Mouse (Mus musculus): ENCODE data around the gene Upk3bl. TPM values are rescaled to one million over a fixed set of nuclear protein-coding genes. Genes with fewer than 3 reads are reported as not detected.

The Upk3bl gene
- polyA plus RNA-seq, 1 experiment: not detected

- peaks cover 20% of the 10 kb centered on the region for H3K36me3 ChIP-seq (ENCODE audit: control insufficient read depth)
- no peak overlapping the region for H3K4me3 ChIP-seq (replicated peaks)
- H3K4me1 ChIP-seq (ENCODE audit: control insufficient read depth): no peaks in the 10 kb centered on the region
- TF ChIP-seq TAL1 (IDR thresholded peaks at IDR 0.05; ENCODE audit: low read length): no peak
- no peak for TF ChIP-seq GATA1 (IDR thresholded peaks at IDR 0.05; ENCODE audit: low read length)
- no peaks in the 10 kb centered on the region for H3K27me3 ChIP-seq (ENCODE audit: control insufficient read depth)
- no peaks in the 10 kb centered on the region for H3K9me3 ChIP-seq (ENCODE audit: control insufficient read depth, low read length)
Measured at GRCm38 (mm10) chr5:136025712-136026111, 28.6 kb upstream of the Upk3bl start.

- Histone ChIP-seq H3K27me3 (ENCODE audit: control insufficient read depth) (no peaks in the 10 kb centered on the region), H3K9me3 (ENCODE audit: control insufficient read depth, low read length) (no peaks in the 10 kb centered on the region), H3K4me1 (ENCODE audit: control insufficient read depth) (no peaks in the 10 kb centered on the region), H3K4me3 (replicated peaks) (no peak overlapping the region), H3K36me3 (ENCODE audit: control insufficient read depth) (peaks cover 28% of the 10 kb centered on the region)
- TF ChIP-seq TAL1 (IDR thresholded peaks at IDR 0.05; ENCODE audit: low read length) (no peak), GATA1 (IDR thresholded peaks at IDR 0.05; ENCODE audit: low read length) (no peak)
Measured at GRCm38 (mm10) chr5:136026859-136027258, 27.4 kb upstream of the Upk3bl start.

GRCm38 (mm10) chr5:136027612-136028311 is 26.5 kb upstream of the Upk3bl start:
- TF ChIP-seq GATA1 (IDR thresholded peaks at IDR 0.05; ENCODE audit: low read length): no peak
- TF ChIP-seq TAL1 (IDR thresholded peaks at IDR 0.05; ENCODE audit: low read length): no peak
- Histone ChIP-seq H3K4me1 (ENCODE audit: control insufficient read depth) (no peaks in the 10 kb centered on the region), H3K27me3 (ENCODE audit: control insufficient read depth) (no peaks in the 10 kb centered on the region), H3K36me3 (ENCODE audit: control insufficient read depth) (peaks cover 35% of the 10 kb centered on the region), H3K4me3 (replicated peaks) (no peak overlapping the region), H3K9me3 (ENCODE audit: control insufficient read depth, low read length) (no peaks in the 10 kb centered on the region)

GRCm38 (mm10) chr5:136034868-136035267 is 19.4 kb upstream of the Upk3bl start:
- Histone ChIP-seq H3K4me1 (ENCODE audit: control insufficient read depth) (peaks cover 2% of the 10 kb centered on the region; the same call in 1 of the 2 replicates), H3K27me3 (ENCODE audit: control insufficient read depth) (peaks cover 1% of the 10 kb centered on the region; the same call in 1 of the 2 replicates), H3K9me3 (ENCODE audit: control insufficient read depth, low read length) (no peaks in the 10 kb centered on the region), H3K36me3 (ENCODE audit: control insufficient read depth) (peaks cover 20% of the 10 kb centered on the region), H3K4me3 (replicated peaks) (no peak overlapping the region)
- no peak for TF ChIP-seq GATA1 (IDR thresholded peaks at IDR 0.05; ENCODE audit: low read length)
- no peak for TF ChIP-seq TAL1 (IDR thresholded peaks at IDR 0.05; ENCODE audit: low read length)

- no peaks in the 10 kb centered on the region for H3K9me3 ChIP-seq (ENCODE audit: control insufficient read depth, low read length)
- H3K27me3 ChIP-seq (ENCODE audit: control insufficient read depth): peaks cover 4% of the 10 kb centered on the region; the same call in 1 of the 2 replicates
- TF ChIP-seq GATA1 (IDR thresholded peaks at IDR 0.05; ENCODE audit: low read length) (no peak), TAL1 (IDR thresholded peaks at IDR 0.05; ENCODE audit: low read length) (no peak)
- no peak overlapping the region for H3K4me3 ChIP-seq (replicated peaks)
- H3K36me3 ChIP-seq (ENCODE audit: control insufficient read depth): peaks cover 18% of the 10 kb centered on the region
- H3K4me1 ChIP-seq (ENCODE audit: control insufficient read depth): peaks cover 2% of the 10 kb centered on the region; the same call in 1 of the 2 replicates
Measured at GRCm38 (mm10) chr5:136035285-136035684, 19.0 kb upstream of the Upk3bl start.

DNA sequence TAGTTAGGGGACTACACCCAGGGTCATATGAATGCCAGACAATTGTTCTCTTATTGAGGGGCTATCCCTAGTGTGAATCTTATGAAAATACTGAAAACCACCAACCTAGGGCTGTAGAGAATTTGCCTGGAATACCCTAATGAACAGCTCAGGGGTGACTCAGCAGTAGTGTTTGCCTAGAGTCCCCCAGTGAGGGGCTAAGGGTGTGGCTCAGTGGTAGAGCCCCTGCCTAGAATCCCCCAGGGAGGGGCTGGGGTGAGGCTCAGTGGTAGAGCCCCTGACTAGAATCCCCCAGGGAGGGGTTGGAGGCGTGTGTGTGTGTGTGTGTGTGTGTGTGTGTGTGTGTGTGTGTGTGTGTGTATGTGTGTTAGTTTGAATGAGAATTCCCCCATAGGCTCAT is 17.6 kb upstream of the Upk3bl start:
- Histone ChIP-seq H3K27me3 (ENCODE audit: control insufficient read depth) (peaks cover 4% of the 10 kb centered on the region; the same call in 1 of the 2 replicates), H3K9me3 (ENCODE audit: control insufficient read depth, low read length) (no peaks in the 10 kb centered on the region), H3K4me3 (replicated peaks) (no peak overlapping the region), H3K36me3 (ENCODE audit: control insufficient read depth) (peaks cover 8% of the 10 kb centered on the region; the same call in 1 of the 2 replicates), H3K4me1 (ENCODE audit: control insufficient read depth) (peaks cover 9% of the 10 kb centered on the region)
- no peak for TF ChIP-seq TAL1 (IDR thresholded peaks at IDR 0.05; ENCODE audit: low read length)
- TF ChIP-seq GATA1 (IDR thresholded peaks at IDR 0.05; ENCODE audit: low read length): no peak

DNA sequence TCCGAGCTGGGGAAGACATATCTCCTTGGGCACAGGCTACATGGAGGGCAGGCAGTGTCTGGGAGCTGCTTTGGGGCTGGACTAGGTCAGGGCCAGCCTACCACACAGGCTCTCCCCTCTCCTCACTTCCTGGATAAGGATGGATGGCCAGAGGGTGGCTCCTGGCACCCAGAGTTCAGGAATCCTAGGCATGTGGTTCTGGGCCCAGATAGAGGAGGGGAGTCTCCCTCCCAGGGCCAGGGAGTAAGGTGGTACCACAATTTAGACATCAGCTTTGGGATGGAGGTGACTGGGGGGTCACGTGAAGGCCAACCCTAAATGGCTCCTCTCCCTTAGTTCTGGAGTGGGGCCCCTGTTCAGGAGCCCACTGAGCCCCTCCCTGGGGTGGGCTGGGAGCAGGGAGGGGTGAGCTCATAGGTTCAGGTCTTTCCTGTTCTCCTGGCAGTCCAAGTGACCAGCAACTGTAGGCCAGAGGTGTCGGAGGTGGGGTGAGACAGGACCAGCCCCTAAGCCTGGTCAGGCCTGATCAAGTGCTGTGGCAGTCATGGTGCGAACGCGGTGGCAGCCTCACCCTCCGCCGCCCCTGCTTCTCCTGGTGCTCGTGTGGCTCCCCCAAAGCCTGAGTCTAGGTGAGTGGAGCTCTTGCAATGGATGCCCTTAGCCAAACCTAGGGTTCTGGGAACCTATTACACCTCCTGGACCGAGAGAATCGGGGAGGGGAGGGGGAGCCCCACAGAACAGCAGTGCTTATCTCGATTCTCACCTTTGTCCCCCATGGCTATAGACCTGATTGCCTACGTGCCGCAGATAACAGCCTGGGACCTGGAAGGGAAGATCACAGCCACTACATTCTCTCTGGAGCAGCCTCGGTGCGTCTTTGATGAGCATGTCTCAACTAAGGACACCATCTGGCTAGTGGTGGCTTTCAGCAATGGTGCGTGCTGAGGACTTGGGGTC is 15.8 kb upstream of the Upk3bl start, which contains the start of gene Upk3b:
TSS of gene Upk3b (plus strand) at position 239 of the 957 bp plus-strand sequence.
- peaks cover 9% of the 10 kb centered on the region for H3K4me1 ChIP-seq (ENCODE audit: control insufficient read depth)
- TF ChIP-seq TAL1 (IDR thresholded peaks at IDR 0.05; ENCODE audit: low read length): no peak
- TF ChIP-seq GATA1 (IDR thresholded peaks at IDR 0.05; ENCODE audit: low read length): no peak
- H3K27me3 ChIP-seq (ENCODE audit: control insufficient read depth): peaks cover 4% of the 10 kb centered on the region; the same call in 1 of the 2 replicates
- H3K9me3 ChIP-seq (ENCODE audit: control insufficient read depth, low read length): no peaks in the 10 kb centered on the region
- H3K4me3 ChIP-seq (replicated peaks): no peak within 1 kb of the TSS
- no peaks in the 10 kb centered on the region for H3K36me3 ChIP-seq (ENCODE audit: control insufficient read depth)

GRCm38 (mm10) chr5:136040210-136040609 is 14.1 kb upstream of the Upk3bl start:
- no peak overlapping the region for H3K4me3 ChIP-seq (replicated peaks)

DNA sequence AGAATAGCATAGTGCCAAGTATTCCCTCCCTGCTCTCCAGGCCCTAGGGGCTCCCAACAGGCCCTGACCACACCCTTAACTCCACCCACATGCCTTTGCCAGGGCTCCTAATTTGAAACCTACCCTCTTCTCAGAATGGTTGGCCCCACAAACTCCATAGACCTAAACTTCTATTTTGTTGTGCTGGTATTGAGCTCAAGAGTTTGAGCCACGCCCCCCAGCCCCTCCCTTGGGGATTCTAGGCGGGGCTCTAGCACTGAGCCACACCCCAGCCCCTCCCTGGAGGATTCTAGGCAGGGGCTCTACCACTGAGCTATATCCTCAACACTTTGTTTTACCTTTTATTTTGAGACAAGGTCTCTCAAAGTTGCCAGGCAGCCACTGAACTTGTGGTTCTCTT is 13.0 kb upstream of the Upk3bl start:
- Histone ChIP-seq H3K36me3 (ENCODE audit: control insufficient read depth) (no peaks in the 10 kb centered on the region), H3K4me3 (replicated peaks) (no peak overlapping the region), H3K4me1 (ENCODE audit: control insufficient read depth) (peaks cover 9% of the 10 kb centered on the region), H3K9me3 (ENCODE audit: control insufficient read depth, low read length) (no peaks in the 10 kb centered on the region), H3K27me3 (ENCODE audit: control insufficient read depth) (peaks cover 4% of the 10 kb centered on the region; the same call in 1 of the 2 replicates)
- TF ChIP-seq GATA1 (IDR thresholded peaks at IDR 0.05; ENCODE audit: low read length) (no peak), TAL1 (IDR thresholded peaks at IDR 0.05; ENCODE audit: low read length) (no peak)

More at GRCm38 (mm10) chr5:136040210-136040609, 14.1 kb upstream of the Upk3bl start:
- TF ChIP-seq TAL1 (IDR thresholded peaks at IDR 0.05; ENCODE audit: low read length): no peak
- TF ChIP-seq GATA1 (IDR thresholded peaks at IDR 0.05; ENCODE audit: low read length): no peak
- no peaks in the 10 kb centered on the region for H3K36me3 ChIP-seq (ENCODE audit: control insufficient read depth)
- peaks cover 9% of the 10 kb centered on the region for H3K4me1 ChIP-seq (ENCODE audit: control insufficient read depth)
- H3K27me3 ChIP-seq (ENCODE audit: control insufficient read depth): peaks cover 4% of the 10 kb centered on the region; the same call in 1 of the 2 replicates
- H3K9me3 ChIP-seq (ENCODE audit: control insufficient read depth, low read length): no peaks in the 10 kb centered on the region
